Mouse (Mus musculus): ENCODE results near the gene Grm1. TPM values are rescaled to one million over a fixed set of nuclear protein-coding genes. Genes with fewer than 3 reads are reported as not detected.
A peak's percentile ranks its signal among the peaks of the same experiment; 100 is the strongest.

Gene Grm1
- total RNA-seq, 2 experiments from 2014 or later: 0.34 TPM; not detected in 1

DNA sequence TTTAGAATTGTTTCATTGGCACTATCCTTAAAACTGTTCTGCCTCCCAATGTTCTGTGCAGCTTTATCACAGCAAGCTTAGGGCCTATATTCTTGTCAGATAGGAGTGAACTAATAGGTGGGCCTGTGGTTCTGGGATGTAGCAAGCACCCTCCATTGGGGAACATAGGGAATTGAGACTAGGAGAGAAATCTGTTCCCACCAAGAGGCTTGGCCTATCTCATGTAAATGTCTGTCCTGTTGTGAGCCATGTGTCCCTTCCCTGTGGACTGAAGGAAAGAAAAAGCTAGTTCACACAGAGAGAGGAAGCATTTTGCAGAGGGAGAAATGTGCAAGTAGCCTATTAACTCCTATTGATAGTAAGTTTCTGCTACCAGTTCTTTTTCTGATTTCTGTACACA is 246.8 kb downstream of the Grm1 start:
- DNase-seq (ENCODE audit: low spot score in 2 of 2): no peak

DNA sequence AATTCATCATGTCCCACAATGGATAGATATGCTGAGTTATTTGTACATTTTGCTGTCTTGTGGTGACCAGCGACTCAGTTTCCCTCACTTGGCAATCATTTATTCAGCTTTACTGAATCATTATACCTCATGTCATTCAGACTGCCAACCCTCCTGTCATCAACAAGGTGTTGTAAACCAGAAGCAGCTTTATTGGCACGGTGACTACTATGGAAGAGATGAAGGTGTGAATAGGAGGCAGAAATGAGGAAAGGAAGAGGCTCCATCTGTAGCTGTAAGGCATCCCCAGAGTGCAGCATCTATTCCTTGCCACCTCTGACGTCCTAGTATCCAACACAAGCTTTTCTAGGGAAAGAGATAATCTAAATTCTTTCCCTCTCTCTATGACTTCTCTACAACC is 247.3 kb downstream of the Grm1 start:
- no peak for DNase-seq (ENCODE audit: low spot score in 2 of 2)

DNA sequence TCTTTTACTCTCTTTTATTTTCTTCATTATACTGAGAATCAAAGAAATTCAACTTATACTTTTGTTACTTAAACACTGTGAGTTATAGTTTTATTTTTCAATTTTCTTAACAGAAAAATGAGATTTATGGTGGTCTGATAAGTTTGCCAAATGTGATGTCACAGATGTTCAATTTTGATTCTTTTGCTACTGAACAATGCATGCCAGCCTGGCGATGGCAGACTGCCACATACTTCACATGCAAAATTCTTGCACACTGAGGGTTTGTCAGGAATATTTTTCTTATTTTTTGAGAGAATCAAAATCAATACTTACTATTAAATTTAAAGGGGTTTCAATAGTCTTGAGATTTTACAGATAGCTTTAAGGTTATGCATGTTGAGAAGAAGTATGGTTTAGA is 251.0 kb downstream of the Grm1 start:
- no peak for DNase-seq (ENCODE audit: low spot score in 2 of 2)

DNA sequence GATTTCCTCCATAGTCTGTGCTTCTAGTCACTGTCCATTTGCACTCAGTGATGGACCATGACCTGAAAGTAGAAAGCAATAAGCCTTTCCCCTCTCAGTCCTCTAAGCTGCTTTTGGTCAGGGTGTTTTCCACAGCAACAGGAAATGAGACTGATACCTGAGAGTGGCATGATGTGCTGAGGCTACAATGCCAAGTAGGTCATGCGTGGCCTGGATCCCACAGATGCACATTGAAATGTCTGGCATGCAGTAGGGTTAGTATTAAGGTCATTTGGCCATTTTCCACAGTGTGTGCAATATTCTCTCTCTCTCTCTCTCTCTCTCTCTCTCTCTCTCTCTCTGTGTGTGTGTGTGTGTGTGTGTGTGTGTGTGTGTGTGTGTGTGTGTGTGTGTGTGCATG is 254.8 kb downstream of the Grm1 start:
- no peak for DNase-seq (ENCODE audit: low spot score in 2 of 2)

DNA sequence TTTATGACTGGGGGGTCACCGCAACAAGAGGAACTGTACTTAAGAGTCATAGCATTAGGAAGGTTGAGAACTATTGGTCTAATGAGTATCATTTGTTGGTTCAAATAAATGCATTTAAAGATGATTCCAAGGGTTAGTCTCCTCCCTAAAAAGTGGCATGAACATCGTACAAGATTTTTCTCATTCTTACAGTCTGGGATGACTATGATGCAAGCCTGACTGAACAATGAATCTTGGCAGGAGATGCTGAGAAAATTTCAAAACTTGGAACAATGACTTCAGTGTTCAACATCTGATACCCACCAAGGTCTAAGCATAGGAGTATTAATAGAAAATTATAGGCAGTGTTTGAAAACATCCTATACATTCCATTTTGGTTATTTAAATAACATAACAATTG is 264.1 kb downstream of the Grm1 start:
- no peak for DNase-seq (ENCODE audit: low spot score in 2 of 2)

DNA sequence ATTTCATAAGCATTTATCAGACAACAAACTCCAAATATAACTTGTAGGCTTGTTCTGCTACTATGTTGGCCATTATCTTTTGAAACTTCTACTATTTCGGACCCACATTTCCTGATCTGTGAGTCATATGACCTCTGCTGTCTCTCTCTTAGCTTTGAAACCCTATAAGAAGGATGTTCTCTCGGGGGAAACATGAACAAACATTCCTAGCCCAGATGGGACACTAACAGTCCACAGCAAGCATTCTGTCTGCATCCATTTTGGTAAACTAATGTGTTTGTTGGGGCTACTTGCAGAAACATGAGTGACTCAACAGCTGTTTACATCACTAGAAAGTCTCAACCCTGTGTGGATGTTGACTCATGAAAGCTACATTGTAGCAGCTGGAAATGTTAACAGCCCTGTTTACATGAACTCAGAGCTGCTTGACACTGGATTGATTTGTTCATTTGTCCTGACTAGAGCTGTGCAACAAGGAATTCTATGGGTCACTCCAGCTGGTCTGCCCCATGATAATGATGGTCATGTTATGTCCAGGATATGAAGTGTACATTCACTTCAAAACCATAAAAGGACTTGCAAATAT is 267.4 kb downstream of the Grm1 start:
- DNase-seq (ENCODE audit: low spot score in 2 of 2): no peak

DNA sequence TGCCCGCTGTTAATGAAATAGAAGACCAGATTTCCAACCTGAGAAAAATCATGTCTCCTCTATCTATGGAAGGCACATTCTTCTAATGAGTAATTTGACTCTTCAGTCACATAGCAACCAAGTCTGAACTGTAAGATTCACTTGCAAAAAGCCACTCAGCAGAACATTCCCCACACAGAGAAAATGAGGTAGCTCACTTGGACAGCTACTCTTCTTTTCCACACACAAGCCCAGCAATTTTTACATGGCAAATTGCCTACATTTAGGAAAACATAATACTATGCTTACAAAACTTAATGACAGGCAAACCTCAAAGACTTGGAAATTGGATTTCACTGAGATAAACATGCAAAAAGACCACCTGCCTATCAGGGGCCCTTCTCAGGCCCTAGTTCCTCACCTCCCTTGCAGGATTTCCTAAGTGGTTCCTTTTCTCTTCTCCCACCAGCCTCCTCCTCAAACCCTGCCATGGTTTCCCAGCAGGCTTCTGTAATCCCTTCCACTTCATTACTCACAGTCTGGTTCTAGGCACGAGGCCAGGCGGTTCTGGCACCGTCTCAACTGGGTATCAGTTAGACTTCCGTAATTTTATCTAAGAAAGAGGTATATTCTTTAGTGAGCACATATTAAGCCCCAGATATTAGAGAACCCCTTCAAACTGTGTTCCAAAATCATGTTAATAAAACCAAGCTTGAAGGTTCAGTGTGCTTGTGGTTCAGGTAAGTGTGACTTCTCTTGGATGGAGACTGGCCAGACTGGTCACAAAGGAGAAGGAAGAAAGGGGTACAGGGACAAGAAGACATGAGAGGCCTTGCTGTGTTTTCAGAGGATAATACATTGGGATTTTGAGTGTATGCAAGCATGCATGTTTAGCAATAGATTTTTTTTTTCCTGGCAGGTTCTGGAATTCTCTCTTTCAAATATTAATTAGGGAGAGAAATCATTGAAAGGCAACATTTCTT is 269.1 kb downstream of the Grm1 start:
- DNase-seq (ENCODE audit: low spot score in 2 of 2): peak; percentile 18 to 44

DNA sequence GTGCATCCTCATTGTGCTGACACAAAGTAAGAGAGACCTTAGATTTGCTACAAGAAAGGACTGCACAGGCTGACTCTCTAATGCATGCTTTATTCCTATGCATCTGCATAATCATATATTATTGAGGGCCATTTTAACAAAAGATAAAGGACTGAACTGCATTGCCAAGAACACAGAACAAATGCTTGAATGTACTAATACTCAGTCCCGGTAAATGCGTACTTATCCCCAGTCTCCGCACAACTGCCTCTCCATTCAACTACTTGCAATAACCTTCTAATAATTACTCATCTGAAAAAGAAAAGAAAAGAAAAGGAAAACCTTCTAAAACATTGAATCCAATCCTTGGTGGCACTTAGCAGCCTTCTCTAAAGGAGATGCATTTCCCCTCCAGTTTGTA is 272.4 kb downstream of the Grm1 start:
- no peak for DNase-seq (ENCODE audit: low spot score in 2 of 2)

DNA sequence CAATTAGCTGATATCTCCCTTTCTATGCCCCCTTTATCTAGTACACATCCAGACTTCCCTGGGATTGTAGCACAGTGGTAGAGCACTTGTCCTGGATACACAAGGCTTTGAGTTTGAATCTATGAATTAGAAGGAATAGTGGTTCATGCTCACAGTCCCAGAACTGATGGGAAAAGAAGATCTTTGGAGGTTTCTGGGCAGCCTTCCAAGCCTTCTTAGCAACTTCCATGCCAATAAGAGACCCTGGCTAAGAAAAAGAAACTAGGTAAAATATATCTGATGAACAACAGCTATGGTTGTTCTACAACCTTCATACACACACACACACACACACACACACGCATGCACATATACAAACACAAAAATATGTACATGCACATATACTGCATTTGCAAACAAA is 286.8 kb downstream of the Grm1 start:
- DNase-seq (ENCODE audit: low spot score in 2 of 2): no peak

DNA sequence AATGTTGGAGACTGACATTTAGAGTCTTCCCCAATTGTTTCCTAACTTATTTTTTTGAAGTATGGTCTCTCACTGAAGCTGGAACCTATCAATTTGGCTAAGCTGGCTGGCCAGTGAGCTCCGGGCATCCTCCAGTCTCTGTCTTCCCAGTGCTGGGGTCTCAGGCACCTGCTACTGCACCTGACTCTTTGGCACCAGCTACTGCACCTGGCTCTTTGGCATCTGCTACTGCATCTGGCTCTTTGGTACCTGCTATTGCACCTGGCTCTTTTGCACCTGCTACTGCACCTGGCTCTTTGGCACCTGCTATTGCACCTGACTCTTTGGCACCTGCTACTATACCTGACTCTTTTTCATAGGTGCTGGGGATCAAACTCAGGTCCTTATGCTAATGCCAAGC is 291.7 kb downstream of the Grm1 start:
- DNase-seq (ENCODE audit: low spot score in 2 of 2): no peak

DNA sequence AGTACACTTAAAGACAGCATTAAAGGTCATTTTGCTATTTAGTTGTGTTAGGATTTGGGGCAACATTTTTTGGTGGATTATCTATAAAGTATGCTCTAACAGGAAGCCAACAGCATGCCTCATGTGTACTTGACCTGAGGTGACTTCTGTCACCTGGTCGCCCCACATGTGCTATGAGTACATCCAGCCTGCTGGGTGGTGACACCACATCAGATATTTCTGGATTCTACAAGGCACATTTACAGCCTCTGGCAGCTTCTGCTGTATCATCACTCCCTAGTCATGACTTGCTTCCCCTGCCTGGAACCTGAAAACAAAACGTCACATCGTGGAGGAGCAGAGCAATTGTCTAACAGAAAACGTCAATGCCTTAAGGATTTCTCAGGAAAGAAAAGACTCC is 292.2 kb downstream of the Grm1 start:
- no peak for DNase-seq (ENCODE audit: low spot score in 2 of 2)

DNA sequence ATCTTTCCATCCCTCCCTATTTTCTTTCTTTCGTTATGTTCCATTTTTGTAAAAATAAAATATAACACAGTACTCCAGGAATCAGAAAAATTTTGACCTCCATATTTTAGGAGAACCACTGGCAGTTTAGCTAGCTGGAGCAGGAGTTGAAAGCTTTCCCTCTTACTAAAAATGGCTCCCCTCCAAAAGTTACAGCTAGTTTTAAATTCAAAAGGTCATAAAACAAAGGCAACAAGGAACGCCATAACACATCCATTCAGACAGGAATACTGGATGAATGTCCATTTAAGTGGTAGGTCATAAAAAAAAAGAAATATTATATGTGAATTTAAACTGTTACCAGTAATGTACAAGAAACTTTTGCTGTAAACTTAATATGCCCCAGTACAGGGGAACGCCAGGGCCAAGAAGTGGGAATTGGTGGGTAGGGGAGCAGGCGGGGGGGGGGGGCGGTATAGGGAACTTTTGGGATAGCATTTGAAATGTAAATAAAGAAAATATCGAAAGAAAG is 294.2 kb downstream of the Grm1 start:
- DNase-seq (ENCODE audit: low spot score in 2 of 2): no peak

DNA sequence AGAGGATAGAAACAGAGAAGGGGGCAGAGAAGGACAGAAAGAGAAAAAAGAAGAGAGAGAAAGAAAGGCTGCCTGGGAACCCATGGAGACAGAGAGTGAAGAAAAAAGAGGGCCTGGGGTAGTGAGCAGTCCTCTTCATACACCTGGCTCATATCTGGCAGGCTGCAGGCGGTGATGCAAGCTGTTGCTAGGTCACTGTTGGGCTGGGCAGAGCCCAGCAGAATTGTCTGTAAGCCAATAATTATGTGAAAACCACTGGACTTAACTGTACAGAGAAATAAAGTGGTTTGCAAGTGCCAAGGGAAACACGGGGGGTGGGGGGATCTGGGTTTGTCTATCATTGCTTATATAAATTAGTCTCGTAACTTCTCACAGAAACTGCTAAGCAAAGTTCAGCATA is 297.0 kb downstream of the Grm1 start:
- DNase-seq (ENCODE audit: low spot score in 2 of 2): no peak

DNA sequence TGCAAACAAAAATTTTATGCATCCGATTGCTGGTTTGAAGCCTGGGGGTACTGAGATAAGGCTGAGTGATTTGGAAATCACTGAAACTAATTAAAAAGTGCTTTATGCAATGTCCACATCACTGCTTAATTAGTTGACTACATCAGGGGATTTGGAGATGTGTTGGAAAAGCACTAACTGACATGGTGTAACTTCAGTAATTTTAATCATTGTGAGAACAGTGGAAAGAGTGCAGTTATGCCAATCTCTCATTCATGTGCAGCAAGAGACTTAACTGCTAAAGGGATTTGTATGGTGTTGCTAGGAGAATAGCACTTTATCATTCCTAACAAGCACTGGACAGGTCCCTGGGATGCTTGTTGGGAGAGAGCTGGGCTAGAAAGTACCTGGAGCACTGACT is 307.3 kb downstream of the Grm1 start:
- DNase-seq (ENCODE audit: low spot score in 2 of 2): no peak

DNA sequence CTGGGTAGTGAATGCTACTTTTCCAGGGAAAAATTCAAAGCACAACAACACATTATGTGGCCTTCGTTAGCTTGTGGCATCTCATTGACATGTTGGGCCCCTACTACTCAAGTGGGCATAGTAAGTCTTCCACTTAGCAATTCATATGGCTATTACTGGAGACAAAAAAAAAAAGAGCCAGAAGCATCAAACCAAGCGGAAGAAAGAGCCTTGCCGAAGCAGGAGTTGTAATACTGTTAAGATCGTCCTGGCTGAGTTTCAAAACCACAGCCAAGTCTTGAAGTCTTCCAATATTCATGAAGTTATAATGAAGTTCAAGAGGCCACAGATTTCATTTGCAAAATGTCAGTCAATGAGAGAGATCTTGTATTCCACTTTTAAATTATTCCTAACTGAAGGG is 319.1 kb downstream of the Grm1 start:
- no peak for DNase-seq (ENCODE audit: low spot score in 2 of 2)

DNA sequence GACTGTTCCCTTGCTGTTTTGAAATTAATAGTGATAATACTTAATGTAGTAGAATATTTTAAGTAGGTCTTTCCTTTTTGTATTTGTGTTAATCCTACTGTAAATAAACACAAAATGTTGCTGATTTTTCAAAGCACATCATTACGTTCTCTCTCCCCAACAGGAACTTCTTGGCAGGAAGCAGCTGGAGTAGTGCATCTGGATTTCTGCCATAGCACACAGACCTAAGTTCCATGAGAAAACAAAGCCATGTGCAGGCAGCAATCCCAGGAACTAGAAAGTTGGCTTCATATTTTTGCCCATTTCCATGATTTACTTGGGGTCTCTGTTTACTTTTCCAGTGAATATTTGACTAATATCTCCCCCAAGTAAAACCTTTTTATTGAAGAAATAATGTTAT is 320.9 kb downstream of the Grm1 start:
- no peak for DNase-seq (ENCODE audit: low spot score in 2 of 2)

DNA sequence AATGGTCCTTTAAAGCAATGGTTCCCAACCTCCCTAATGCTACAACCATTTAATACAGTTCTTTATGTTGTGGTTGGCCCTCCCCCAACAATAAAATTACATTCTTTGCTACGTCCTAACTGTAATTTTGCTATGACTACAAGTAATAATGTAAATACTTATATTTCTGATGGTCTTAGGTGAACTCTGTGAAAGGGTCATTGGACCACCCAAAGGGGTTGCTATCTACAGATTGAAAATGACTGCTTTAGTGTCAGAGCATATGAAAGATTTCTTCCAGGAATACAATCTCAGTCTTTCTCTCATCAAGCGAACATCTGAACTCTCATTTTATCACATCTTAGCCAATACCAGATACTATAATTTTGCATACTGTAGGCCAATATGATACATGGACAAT is 321.4 kb downstream of the Grm1 start:
- DNase-seq (ENCODE audit: low spot score in 2 of 2): no peak

DNA sequence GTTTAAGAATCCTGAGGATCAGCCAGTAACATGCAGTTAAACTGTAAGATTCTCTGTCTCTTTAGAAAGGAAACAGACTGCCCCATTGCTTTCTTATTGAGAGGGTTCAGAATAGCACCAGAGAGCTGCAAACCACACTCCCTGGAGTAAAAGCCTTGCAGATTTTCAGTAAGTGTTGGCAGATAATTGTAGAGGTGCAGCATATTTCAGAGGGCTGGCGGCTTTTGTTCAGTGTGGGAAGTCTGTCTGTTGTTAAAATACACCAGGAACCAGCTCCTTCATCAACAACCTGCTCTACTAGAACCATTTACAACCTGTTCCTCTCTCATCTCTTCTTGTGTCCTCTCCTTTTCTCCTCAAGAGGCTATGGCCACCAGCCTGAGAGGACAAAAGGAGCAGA is 331.1 kb downstream of the Grm1 start:
- no peak for DNase-seq (ENCODE audit: low spot score in 2 of 2)

DNA sequence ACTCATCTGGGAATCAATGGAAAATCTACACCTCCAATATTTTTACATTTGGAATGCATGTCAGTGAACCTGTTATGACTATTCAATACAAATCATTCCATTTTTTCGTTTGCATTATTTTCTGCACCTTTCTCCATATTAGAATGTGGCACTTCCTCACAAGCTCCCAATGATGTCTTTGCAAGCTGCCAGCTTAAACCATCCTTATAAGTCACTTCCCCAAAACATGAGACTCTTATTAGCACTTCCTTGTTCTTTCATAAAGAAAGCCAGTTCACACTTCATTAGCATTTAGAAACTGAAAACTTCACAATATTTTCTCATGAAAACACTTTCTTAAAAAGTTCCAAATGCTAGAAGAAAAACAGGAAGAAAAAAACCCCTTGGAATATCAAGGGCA is 338.1 kb downstream of the Grm1 start:
- no peak for DNase-seq (ENCODE audit: low spot score in 2 of 2)

DNA sequence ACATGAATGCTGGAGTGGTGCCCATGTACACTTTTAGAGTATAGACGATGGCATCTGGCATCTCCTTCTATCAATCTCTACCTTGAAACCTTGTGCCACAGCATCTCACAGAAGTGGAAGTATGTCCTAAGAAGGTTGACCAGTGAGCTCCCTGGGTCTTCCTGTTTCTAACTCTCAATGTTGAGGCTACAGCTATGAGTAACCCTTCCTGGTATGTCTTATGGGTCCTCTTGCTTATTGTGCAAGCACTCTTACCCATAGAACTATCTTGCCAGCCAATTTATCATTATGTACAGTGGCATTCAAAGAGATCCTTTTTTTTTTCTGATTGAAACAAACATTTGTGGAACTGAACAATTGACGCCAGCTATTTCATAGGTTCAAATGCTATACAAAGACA is 340.0 kb downstream of the Grm1 start:
- no peak for DNase-seq (ENCODE audit: low spot score in 2 of 2)

DNA sequence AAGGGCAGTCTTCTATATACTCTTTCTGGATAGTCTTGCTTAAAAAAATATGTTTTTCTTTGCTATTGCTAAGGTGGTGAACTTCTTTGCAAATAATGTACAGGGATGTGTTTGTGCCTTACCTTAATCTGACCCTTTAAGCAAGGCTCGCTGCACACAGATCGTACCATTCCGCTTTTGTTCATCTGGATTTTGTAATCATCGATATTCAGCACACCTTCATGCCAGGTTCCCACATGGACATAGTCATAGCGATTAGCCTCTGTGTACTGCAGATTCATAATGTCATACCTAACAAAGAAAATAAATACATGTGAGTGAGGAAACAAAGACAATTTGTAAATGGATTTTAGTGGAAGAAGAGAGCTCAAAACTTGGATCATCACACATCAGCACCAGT is 340.8 kb downstream of the Grm1 start:
- no peak for DNase-seq (ENCODE audit: low spot score in 2 of 2)

DNA sequence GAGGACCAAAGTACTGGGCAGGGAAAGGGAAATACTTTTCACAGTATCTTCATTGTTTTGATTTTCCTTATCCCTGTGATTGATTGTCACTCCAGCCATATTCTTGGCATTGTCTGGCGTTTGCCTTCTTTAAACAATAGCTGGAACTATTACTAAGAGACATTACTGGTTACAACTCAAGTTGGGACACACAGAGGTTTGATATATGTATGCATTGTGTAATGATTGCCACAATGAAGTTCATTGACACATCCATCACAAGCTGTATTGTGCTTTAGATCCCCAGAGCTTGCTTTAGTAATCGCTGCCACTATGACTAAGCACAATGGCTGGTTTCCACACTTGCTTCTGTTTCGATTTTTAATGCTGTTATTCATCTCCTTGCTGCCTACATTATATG is 341.4 kb downstream of the Grm1 start:
- no peak for DNase-seq (ENCODE audit: low spot score in 2 of 2)

Data from gastrocnemius, postnatal 4 days (tissue).